Mouse (Mus musculus): ENCODE measurements around the gene Cacna2d3.

- TF ChIP-seq POLR2AphosphoS5 (IDR thresholded peaks at IDR 0.05; ENCODE audit: insufficient replicate concordance, low read depth, low read length) (no peak), CTCF (IDR thresholded peaks at IDR 0.05; ENCODE audit: low read depth, low read length) (no peak), GATA1 (IDR thresholded peaks at IDR 0.05; ENCODE audit: borderline replicate concordance, low read length) (no peak), GATA2 (IDR thresholded peaks at IDR 0.05; ENCODE audit: borderline replicate concordance, low read depth, low read length) (no peak), TAL1 (conservative IDR thresholded peaks at IDR 0.05; ENCODE audit: low read depth, low read length) (no peak)
Observed at GRCm38 (mm10) chr14:29385500-29385899, 336.2 kb downstream of the Cacna2d3 start.

All from G1E (cell line).